Mouse (Mus musculus) heart, adult 18-20 months (tissue): ENCODE measurements around the gene Prr23a3. TPM values are rescaled to one million over a fixed set of nuclear protein-coding genes. Genes with fewer than 3 reads are reported as not detected.

ENCODE experiments used
- DNase-seq, 2 experiments: peaks; one replicate each; pipeline ENCODE4 v3.0.0; 2021 to 2022; ENCODE audit warnings: mixed read lengths in 1 of 2
- long read RNA-seq, 2 experiments: library from polyadenylated mRNA; stranded (forward); transcript quantifications; one replicate each; pipeline ENCODE4 v2.0.0; 2021
- total RNA-seq, 2 experiments: library from RNA; stranded (reverse); gene quantifications; 2 replicates each; pipeline ENCODE4 v1.2.3; 2021

Prr23a3 gene
- total RNA-seq: not detected
- long read RNA-seq, experiment 1: 0 reads
- long read RNA-seq, experiment 2: 0 reads

GRCm38 (mm10) chr9:98864571-98864970, at the start of gene Prr23a3:
Prr23a3 (plus strand) TSS chr9:98864767.
- DNase-seq: no peak

- DNase-seq: no peak
Measured at GRCm38 (mm10) chr9:98816066-98816465, 48.5 kb upstream of the Prr23a3 start.

- DNase-seq: no peak
Measured at GRCm38 (mm10) chr9:98817592-98817991, 47.0 kb upstream of the Prr23a3 start.

- peak; percentile 7 to 15 for DNase-seq
Measured at GRCm38 (mm10) chr9:98818971-98819370, 45.6 kb upstream of the Prr23a3 start.

- peak; percentile 23 to 25 for DNase-seq
Measured at GRCm38 (mm10) chr9:98819481-98819880, 45.1 kb upstream of the Prr23a3 start.

- DNase-seq: no peak
Measured at GRCm38 (mm10) chr9:98820461-98820860, 44.1 kb upstream of the Prr23a3 start.

GRCm38 (mm10) chr9:98821067-98821466, 43.5 kb upstream of the Prr23a3 start:
- DNase-seq: no peak

- no peak for DNase-seq
Measured at GRCm38 (mm10) chr9:98823805-98824204, 40.8 kb upstream of the Prr23a3 start.

GRCm38 (mm10) chr9:98829508-98829907, 35.1 kb upstream of the Prr23a3 start:
- DNase-seq: no peak

- DNase-seq: no peak
Measured at GRCm38 (mm10) chr9:98837537-98838074, 27.0 kb upstream of the Prr23a3 start.

GRCm38 (mm10) chr9:98842117-98842516, 22.4 kb upstream of the Prr23a3 start, which contains the start of gene Prr23a1:
Prr23a1 (plus strand) TSS chr9:98842503.
- DNase-seq: no peak

GRCm38 (mm10) chr9:98856210-98856609, 8.4 kb upstream of the Prr23a3 start, which contains the start of gene Prr23a2:
Prr23a2 (plus strand) TSS chr9:98856494.
- DNase-seq: no peak

GRCm38 (mm10) chr9:98863463-98863862, 1.1 kb upstream of the Prr23a3 start:
- peak in 1 of 2 experiments; percentile 4 for DNase-seq

- no peak for DNase-seq
Measured at GRCm38 (mm10) chr9:98901486-98901885, 36.9 kb downstream of the Prr23a3 start.

- no peak for DNase-seq
Measured at GRCm38 (mm10) chr9:98902819-98903218, 38.3 kb downstream of the Prr23a3 start, which contains the start of gene 7420426K07Rik. 7420426K07Rik (plus strand) TSS chr9:98903119.

Other genes starting within 250 kb of the Prr23a3 start
- gene Prr23a1, start 22.3 kb upstream of the Prr23a3 start, total RNA-seq: not detected
- not detected for gene Prr23a2, start 8.3 kb upstream of the Prr23a3 start, total RNA-seq
- gene 7420426K07Rik, start 38.4 kb downstream of the Prr23a3 start, total RNA-seq: not detected
- gene Foxl2, start 90.5 kb downstream of the Prr23a3 start, total RNA-seq: not detected
- gene Faim, start 121.6 kb downstream of the Prr23a3 start, total RNA-seq: 1 to 10 TPM; 4.8 to 5.6 TPM
- under 1 TPM in 1 of 2 experiments, not detected in 1; 0.18 TPM for gene Gm1123, start 170.9 kb downstream of the Prr23a3 start, total RNA-seq